Mouse (Mus musculus): ENCODE measurements around the gene Trub1.

Gene Trub1

DNA sequence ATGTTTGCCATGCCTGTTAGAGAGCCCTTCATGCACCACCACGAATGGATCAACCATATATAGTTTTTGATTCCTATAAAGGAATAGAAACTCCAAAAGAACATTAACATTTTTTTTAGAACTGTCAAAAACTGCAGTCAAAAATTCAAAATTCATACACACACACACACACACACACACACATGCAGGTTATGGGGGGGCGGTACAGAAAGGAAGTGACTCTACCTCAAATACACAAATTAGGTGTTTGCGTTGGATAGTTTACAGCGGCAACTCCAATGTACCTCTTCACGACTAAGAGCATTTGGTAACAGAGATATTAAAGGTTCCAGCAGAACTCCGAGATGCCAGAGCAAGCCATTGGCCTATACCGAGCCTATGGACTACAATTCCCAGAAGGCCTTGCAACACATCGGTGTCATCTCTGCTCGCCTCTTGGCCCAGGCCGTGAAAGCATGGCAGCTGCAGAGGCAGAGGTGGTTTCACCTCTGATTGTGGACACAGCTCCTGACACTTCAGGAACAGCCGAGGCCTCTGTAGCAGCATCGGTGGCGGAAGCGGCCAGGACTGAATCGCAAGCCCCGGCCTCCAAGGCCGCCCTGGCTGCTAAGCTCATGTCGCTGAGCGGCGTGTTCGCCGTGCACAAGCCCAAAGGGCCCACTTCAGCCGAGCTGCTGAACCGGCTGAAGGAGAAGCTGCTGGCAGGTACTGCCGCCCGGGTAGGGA, at the start of gene Trub1:
TSS of gene Trub1 (plus strand) at position 421 of the 726 bp plus-strand sequence.
- in situ Hi-C loops (cut with MboI, MseI), result loop anchor here in 1 of 2 experiments (10.0 kb wide), 1 partner anchor 48 kb away; no protein-coding TSS in a partner anchor

GRCm38 (mm10) chr19:57403700-57404501, 48.8 kb upstream of the Trub1 start:
- in situ Hi-C loops (cut with MboI, MseI), result loop anchor here (5.0 to 10.0 kb wide), 3 partner anchors 51 to 243 kb away; partner anchors contain the start of gene Trub1 (in 1 of the 2)

DNA sequence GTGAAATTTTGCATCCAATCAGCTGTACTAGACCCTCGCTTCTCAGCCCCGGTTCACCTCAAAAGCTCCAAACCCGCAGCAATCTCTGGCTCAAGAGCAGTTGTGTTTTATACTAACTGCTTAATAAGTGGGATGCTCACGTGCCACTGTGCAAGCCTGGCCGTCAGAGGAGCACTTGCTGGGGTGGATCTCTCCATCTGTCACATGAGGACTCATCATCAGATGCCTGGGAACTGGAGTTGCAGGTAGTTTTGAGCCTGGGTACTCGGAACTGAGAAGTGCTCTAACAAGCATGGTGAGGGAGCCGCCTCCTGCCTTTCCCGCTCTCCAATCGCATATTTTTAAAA, 48.2 kb upstream of the Trub1 start:
- in situ Hi-C loops (cut with MboI, MseI), result loop anchor here (5.0 to 10.0 kb wide), 3 partner anchors 50 to 243 kb away; partner anchors contain the start of gene Trub1 (in 1 of the 2)

- in situ Hi-C loops (cut with MboI, MseI), result loop anchor here (5.0 to 10.0 kb wide), 3 partner anchors 47 to 237 kb away; partner anchors contain the start of gene Trub1 (in 1 of the 2)
Observed at GRCm38 (mm10) chr19:57407947-57408346, 44.8 kb upstream of the Trub1 start.

DNA sequence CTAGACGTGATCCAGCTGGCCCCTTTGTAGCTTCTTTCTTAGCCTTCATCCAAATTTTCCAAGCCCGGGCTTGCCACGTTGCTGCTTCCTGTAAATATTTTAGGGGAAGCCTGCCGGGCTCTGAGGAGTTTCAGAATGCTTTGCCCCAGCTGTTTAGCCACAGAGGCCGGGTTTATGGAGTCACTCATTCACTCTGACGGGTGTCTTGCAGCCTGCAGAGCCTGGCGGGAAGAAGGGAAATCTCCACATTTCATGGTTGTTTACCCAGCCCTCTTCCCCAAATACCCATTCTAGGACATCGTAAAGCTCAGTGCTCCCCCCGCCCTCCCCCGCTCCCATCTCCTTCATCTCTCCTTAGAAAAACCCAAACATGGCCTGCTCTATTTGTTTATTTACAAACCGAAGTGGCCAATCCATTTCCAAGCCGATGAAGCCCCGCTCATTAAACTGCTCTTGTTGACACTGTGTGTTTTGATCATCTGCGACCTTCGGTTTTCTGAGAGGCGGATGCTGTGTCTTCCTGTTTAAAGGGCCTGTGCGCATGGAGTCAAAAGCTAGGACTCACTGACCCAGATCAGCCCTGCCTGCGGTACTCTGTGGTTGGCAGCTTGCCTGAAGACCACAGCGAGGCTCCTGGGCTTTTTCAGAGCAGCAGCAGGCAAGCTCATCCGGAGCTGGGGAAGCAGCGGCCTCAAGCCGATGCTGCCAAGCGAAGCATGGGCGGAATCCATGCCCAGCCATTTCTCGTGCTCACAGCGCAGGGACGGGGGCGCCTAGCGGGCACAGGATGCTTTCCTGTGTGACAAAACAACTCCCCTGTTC, 41.1 kb upstream of the Trub1 start:
- in situ Hi-C loops (cut with MboI, MseI), result loop anchor here in 1 of 2 experiments (10.0 kb wide), 1 partner anchor 203 kb away; the partner anchor contains the start of gene Atrnl1

GRCm38 (mm10) chr19:57413170-57413569, 39.5 kb upstream of the Trub1 start:
- in situ Hi-C loops (cut with MboI, MseI), result loop anchor here in 1 of 2 experiments (10.0 kb wide), 1 partner anchor 202 kb away; the partner anchor contains the start of gene Atrnl1

DNA sequence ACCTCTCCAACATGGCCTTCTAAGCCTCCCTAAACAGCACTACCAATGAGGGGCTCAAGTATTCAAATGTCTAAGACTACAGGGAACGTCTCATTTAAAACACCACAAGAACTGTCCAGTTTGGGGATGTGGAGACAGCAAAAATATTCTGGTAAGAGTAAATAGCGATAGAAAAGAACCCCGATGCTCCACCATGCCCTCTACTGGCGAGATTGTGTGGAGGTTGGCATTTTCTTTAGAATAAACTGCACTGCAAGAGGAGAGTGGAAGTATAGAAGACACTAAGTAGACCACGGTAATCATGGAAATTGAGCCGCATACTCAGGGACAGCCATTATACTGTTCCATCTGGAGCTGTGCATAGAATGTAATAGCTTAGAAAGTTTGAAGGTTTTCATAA, 38.8 kb upstream of the Trub1 start:
- in situ Hi-C loops (cut with MboI, MseI), result loop anchor here in 1 of 2 experiments (10.0 kb wide), 1 partner anchor 201 kb away; the partner anchor contains the start of gene Atrnl1

- in situ Hi-C loops (cut with MboI, MseI), result loop anchor here in 1 of 2 experiments (10.0 kb wide), 1 partner anchor 200 kb away; the partner anchor contains the start of gene Atrnl1
Observed at GRCm38 (mm10) chr19:57415031-57415807, 37.5 kb upstream of the Trub1 start.

GRCm38 (mm10) chr19:57417800-57418580, 34.7 kb upstream of the Trub1 start:
- in situ Hi-C loops (cut with MboI, MseI), result loop anchor here in 1 of 2 experiments (10.0 kb wide), 1 partner anchor 197 kb away; the partner anchor contains the start of gene Atrnl1

DNA sequence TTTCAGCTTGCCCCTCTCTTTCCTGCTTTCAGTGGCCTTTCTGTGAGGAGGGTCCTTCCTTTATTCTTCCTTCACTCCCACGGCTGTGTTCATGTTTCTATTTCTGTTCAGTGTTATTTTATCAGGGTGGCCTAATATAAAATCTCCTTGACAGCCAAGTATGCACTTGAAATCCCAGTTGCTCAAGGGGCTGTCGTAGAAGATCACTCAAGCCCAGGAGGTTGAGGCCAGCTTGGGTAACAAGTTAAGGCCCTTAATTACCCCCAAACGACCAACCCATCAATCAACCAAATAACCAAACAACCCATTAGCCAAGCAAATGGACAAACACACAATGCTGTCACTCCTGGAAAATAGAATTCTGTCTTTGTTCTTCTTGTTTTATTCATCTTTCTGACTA, 29.3 kb upstream of the Trub1 start:
- in situ Hi-C loops (cut with MboI, MseI), result no loop called here

GRCm38 (mm10) chr19:57425296-57425695, 27.4 kb upstream of the Trub1 start:
- in situ Hi-C loops (cut with MboI, MseI), result loop anchor here in 1 of 2 experiments (5.0 kb wide), 1 partner anchor 58 kb away; no protein-coding TSS in a partner anchor

- in situ Hi-C loops (cut with MboI, MseI), result loop anchor here in 1 of 2 experiments (5.0 kb wide), 1 partner anchor 60 kb away; no protein-coding TSS in a partner anchor
Observed at GRCm38 (mm10) chr19:57426841-57427240, 25.9 kb upstream of the Trub1 start.

DNA sequence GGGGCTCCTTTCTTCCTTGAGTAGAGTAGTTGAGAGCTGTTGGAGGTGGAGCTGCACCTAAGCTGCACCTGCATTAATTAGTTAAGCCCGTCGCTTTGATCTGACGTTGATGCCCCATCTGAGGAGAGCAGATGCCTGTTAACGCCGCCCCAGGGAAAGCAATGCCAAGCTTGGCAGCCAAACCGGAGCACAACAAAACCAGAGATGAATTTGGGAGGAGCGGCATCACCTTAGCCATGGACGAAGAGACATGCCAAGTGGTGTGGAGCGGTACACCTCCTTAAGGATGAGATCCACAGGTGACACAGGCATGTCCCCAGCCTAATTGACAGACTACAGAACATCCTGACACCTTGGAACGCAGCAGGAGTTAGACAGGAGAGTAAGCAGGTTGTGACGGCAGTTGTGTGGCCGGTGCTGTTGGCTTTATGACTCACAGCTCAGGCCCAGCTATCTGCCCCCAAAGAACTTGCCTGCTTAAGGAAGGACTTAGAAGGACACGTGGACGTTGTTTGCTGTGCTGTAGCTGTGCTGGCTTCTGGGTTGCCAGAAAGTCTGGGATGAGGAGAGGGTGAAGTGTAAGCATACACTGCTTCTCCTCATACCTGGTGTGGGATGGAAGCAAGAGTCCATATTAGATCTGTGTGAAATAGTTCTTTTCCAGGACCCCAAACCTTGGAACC, 24.8 kb upstream of the Trub1 start:
- in situ Hi-C loops (cut with MboI, MseI), result loop anchor here in 1 of 2 experiments (5.0 kb wide), 1 partner anchor 61 kb away; no protein-coding TSS in a partner anchor

- in situ Hi-C loops (cut with MboI, MseI), result loop anchor here in 1 of 2 experiments (5.0 kb wide), 1 partner anchor 61 kb away; no protein-coding TSS in a partner anchor
Observed at GRCm38 (mm10) chr19:57428641-57429040, 24.1 kb upstream of the Trub1 start.

DNA sequence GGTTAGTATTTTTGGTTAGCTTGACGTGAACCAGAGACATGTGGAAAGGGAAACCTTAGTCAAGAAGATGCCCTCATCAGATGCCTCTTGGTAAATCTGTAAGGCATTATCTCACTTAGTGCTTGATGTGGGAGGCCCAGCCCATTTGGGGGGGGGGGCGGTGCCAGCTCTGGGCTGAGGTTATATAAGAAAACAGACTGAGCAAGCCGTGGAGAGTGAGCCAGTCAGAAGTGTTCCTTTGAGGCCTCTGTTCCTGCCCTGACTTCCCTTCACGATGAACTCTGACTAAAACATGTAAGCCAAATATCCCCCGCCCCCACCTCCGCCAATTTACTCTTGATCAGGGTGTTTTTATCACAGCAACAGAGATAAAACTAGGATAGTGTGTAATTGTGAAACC, 22.8 kb upstream of the Trub1 start:
- in situ Hi-C loops (cut with MboI, MseI), result loop anchor here in 1 of 2 experiments (5.0 kb wide), 1 partner anchor 63 kb away; no protein-coding TSS in a partner anchor

- in situ Hi-C loops (cut with MboI, MseI), result no loop called here
Observed at GRCm38 (mm10) chr19:57431476-57431875, 21.2 kb upstream of the Trub1 start.

- in situ Hi-C loops (cut with MboI, MseI), result no loop called here
Observed at GRCm38 (mm10) chr19:57434024-57434423, 18.7 kb upstream of the Trub1 start.

DNA sequence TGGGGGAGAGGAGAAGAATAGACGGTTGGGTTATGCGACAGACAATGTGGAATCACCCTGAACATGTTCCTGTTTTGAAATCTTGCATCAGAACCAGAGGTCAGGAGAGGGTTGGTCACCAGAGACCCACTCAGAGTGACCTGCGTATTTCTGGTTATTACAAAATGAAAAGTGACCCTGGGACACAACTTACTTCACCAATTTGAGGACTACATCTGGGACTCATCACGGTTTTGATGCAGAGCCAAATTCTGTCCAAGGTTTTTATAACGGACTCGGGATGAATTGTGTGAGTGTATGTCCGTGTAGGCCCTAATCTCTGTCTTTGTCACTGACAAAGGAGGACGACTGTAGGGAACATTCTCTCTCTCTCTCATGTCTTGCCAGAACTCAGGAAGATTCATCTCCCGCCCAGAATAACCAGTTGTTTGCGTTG, 16.1 kb upstream of the Trub1 start:
- in situ Hi-C loops (cut with MboI, MseI), result no loop called here

Data from T-helper 17 cell (primary cell).